Mouse (Mus musculus) erythroblast, embryonic 14.5 days (primary cell): Measurements from ENCODE around the gene Polg2.

Source experiments
- GATA1 ChIP-seq: IDR thresholded peaks from 2 replicates; pipeline ENCODE4 v1.6.1; 2012; ENCODE audit warnings: low read length, inconsistent platforms, mixed read lengths
- TAL1 ChIP-seq: IDR thresholded peaks from 3 replicates; pipeline ENCODE4 v1.6.1; 2012; ENCODE audit warnings: low read length, inconsistent platforms, mixed read lengths

- TF ChIP-seq GATA1 (no peak), TAL1 (no peak)
These were observed 38.1 kb downstream of the Polg2 start for GRCm38 (mm10) chr11:106741232-106741631.
